Mouse (Mus musculus) olfactory bulb, adult 2 months (tissue): ENCODE measurements around the gene Olfr412.

ENCODE experiments used
- CTCF ChIP-seq: fragments of 200-500 bp; IDR thresholded peaks from 2 replicates; pipeline ENCODE4 v1.5.1; 2012; ENCODE audit warnings: low read depth, mild to moderate bottlenecking, low read length, moderate library complexity; ENCODE audit not compliant: insufficient read depth
- POLR2A ChIP-seq: fragments of 200-500 bp; IDR thresholded peaks from 2 replicates; pipeline ENCODE4 v1.6.1; 2012; ENCODE audit warnings: mild to moderate bottlenecking, low read depth, low read length, moderate library complexity; ENCODE audit not compliant: insufficient read depth

- TF ChIP-seq CTCF = no peak
- no peak for TF ChIP-seq POLR2A
Measured at GRCm38 (mm10) chr11:74413449-74413972, 51.6 kb downstream of the Olfr412 start.
